Mouse (Mus musculus) E14TG2a.4 (cell line): Measurements from ENCODE around the gene Stard10.

Experiments used
- H3K27me3 ChIP-seq: 2 replicates; pipeline ENCODE4 v1.6.1; 2014; ENCODE audit warnings: low read length, control low read depth; ENCODE audit not compliant: insufficient read depth
- H3K36me3 ChIP-seq: 2 replicates; pipeline ENCODE4 v1.6.1; 2014; ENCODE audit warnings: low read length, control low read depth; ENCODE audit not compliant: insufficient read depth
- H3K4me1 ChIP-seq: replicated peaks from 2 replicates; pipeline ENCODE4 v1.6.1; 2014; ENCODE audit warnings: low read depth, low read length, control low read depth
- H3K4me3 ChIP-seq: replicated peaks from 2 replicates; pipeline ENCODE4 v1.5.1; 2014; ENCODE audit warnings: mild to moderate bottlenecking, low read length
- H3K9me3 ChIP-seq: 2 replicates; pipeline ENCODE4 v1.6.1; 2014; ENCODE audit warnings: low read length, control low read depth
- CTCF ChIP-seq: conservative IDR thresholded peaks from 2 replicates; pipeline ENCODE4 v1.5.1; 2014; ENCODE audit warnings: low read length
- NANOG ChIP-seq: IDR thresholded peaks from 2 replicates; pipeline ENCODE4 v1.6.1; 2014; ENCODE audit warnings: borderline replicate concordance, low read length, mixed read lengths
- POU5F1 ChIP-seq: IDR thresholded peaks from 2 replicates; pipeline ENCODE4 v1.6.1; 2014; ENCODE audit warnings: low read length, borderline replicate concordance

The Stard10 gene

DNA sequence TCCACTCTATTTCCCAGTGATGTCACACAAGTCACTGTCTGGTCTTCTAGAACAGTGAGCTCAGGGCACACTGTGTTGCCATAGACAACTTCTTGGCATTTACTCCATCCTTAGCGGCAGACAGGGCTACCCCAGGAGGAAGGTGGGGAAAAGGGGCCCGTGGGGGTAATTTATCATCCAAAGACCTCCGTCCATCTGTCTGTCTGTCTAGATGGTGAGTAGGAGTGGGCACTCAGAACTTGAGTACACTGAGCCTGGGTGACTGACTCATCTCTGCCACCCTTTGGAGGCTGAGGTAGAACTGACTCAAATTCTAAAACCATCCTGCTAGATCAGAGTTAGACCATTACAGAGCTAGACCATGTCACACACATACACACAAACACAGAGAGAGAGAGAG is at the start of gene Stard10:
Stard10 (plus strand) TSS at position 73 of the 400 bp plus-strand sequence.
- Histone ChIP-seq H3K4me1 (peaks cover 22% of the 10 kb centered on the region), H3K9me3 (no peaks in the 10 kb centered on the region), H3K4me3 (no peak within 1 kb of the TSS), H3K27me3 (peaks cover 47% of the 10 kb centered on the region), H3K36me3 (no peaks in the 10 kb centered on the region)
- no peak for TF ChIP-seq CTCF
- no peak for TF ChIP-seq POU5F1
- no peak for TF ChIP-seq NANOG

DNA sequence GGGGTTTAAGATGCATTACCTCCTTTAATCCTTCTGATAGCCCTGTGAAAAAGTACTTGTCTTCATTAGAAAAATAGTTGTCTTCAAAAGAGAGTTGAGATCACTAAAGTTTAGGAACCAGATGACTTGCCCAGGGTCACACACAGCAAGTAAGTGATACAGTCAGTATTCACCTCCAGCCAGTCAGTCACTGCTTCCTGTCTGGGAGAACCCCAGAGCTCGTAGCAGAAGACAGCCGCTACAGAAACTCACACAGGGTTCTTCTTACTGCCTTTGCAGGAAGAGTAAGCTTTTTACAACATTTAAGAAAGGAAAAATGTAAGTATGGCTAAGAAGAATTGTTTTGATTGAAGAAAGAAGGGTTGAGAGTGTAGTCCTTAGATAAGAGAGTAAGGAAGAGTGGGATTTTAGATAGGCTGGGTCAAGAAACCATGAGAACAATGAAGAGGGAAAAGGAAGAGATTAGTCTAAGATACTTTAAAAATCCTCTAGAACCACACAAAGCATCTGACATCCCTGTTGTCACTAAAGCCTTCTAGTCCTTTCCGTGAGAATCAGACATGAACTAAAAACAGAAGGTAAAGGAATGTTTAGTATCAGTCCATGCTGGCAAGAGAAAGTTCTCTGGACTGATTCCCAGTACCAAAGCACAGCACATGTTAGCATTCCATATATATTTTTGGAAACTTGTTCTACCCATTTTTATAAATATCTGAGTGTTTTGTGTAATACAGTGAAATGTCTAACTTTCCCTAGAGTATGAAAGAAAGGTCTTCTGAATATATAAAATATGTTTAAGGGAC is 49.2 kb upstream of the Stard10 start:
- no peaks in the 10 kb centered on the region for H3K27me3 ChIP-seq
- no peaks in the 10 kb centered on the region for H3K9me3 ChIP-seq
- H3K36me3 ChIP-seq = peaks cover 11% of the 10 kb centered on the region
- no peak overlapping the region for H3K4me3 ChIP-seq
- TF ChIP-seq NANOG (no peak), CTCF (no peak), POU5F1 (no peak)
- no peaks in the 10 kb centered on the region for H3K4me1 ChIP-seq

DNA sequence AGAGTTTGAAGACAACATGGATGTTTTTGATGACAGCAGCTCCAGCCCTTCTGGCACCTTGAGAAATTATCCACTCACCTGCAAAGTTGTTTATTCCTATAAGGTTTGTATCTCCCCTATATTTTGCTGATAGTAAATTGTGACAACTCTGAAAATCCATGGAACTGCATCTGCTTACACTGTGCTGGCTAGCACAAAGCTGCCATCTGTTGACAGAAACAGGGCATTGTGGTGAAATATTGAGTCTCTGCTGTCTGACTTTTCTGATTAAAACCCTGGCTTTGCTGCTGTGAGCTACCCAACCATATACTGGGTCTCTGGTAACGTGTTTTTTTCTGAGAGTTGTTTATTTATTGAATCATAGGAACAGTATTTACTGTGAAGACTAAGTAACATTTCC is 45.3 kb upstream of the Stard10 start:
- Histone ChIP-seq H3K4me3 (no peak overlapping the region), H3K9me3 (no peaks in the 10 kb centered on the region), H3K27me3 (no peaks in the 10 kb centered on the region), H3K4me1 (no peaks in the 10 kb centered on the region), H3K36me3 (peaks cover 22% of the 10 kb centered on the region)
- TF ChIP-seq NANOG (no peak), POU5F1 (no peak), CTCF (no peak)

DNA sequence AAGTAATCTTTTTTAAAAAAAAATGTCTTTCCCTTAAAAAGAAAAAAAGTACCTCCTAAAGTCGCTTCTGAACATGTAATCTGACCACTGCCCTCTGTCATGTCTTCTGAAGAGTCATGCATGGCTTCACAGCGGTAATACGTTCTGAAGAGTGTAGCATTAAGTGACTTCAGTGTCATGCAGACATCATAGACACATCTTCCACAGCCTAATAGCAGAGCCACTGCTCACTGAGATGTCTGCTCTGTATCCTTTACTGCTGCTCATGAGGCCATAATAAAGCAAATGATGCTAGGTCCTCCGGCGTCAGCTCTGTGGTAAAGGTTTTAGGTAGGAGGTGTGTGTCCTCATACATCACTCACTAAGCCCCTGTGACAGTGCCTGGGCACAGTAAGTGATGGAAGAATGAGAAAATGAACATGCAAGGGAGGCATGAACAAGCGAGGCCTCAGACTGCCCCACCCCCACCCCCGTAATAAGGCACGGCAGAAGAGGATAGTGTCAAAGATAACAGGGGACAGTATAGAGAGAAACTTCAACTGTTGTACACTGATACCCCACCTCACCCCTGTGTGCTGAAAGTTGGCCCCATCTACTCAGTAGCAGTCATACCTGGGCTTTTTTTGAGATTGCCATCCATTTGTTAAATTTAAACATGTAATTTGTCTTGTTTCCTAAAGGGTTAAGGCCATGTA is 44.3 kb upstream of the Stard10 start:
- H3K9me3 ChIP-seq = no peaks in the 10 kb centered on the region
- no peak overlapping the region for H3K4me3 ChIP-seq
- H3K27me3 ChIP-seq = no peaks in the 10 kb centered on the region
- no peaks in the 10 kb centered on the region for H3K4me1 ChIP-seq
- TF ChIP-seq POU5F1 (no peak), NANOG (no peak), CTCF (no peak)
- peaks cover 32% of the 10 kb centered on the region for H3K36me3 ChIP-seq

DNA sequence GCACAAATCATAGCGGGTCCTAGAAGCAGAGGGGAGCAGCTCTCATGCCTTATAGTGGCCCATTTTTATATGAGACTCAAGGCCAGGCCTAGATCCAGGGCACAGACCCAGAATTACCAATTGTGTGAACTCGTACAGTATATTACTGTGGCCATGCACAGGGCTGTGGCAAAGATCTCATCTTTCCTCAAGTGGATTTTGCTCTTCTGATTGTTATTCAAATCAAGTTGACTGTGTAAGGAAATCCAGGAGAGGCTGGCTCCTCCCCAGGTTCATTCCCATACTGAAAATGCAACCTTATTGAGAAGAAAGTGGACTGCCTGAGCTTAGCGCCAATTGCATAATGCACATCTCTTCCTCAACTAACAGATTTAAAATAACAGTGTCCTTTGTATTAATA is 34.2 kb upstream of the Stard10 start:
- TF ChIP-seq POU5F1 = no peak
- no peak for TF ChIP-seq CTCF
- no peak for TF ChIP-seq NANOG
- no peaks in the 10 kb centered on the region for H3K9me3 ChIP-seq
- peaks cover 42% of the 10 kb centered on the region for H3K36me3 ChIP-seq
- H3K4me1 ChIP-seq = peaks cover 23% of the 10 kb centered on the region
- 0 out of 2 replicates have a peak overlapping the region, but pooled peaks have one; percentile 32 for H3K4me3 ChIP-seq
- H3K27me3 ChIP-seq = no peaks in the 10 kb centered on the region

DNA sequence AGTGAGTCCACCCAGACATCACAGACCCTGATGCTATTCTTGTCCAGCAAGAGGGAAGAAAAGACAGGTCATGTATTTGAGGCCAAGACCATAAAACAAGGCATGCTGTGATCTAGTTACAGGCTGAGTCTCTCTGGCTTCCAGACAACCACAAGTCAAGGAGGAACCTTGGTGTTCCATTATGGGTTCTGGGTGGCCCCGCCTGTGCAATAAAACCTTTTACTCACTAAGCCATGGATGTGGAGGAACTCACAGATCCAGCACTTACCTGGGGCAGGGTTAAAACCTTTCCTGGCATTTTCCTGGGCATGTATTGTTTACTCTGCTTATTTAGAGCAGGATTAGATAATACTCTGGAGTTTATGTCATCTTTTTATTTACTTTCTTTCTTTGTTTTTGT is 32.4 kb upstream of the Stard10 start:
- no peaks in the 10 kb centered on the region for H3K27me3 ChIP-seq
- H3K4me1 ChIP-seq = peaks cover 23% of the 10 kb centered on the region
- H3K36me3 ChIP-seq = peaks cover 43% of the 10 kb centered on the region
- no peak for TF ChIP-seq CTCF
- no peak for TF ChIP-seq NANOG
- TF ChIP-seq POU5F1 = no peak
- H3K9me3 ChIP-seq = no peaks in the 10 kb centered on the region
- no peak overlapping the region for H3K4me3 ChIP-seq

DNA sequence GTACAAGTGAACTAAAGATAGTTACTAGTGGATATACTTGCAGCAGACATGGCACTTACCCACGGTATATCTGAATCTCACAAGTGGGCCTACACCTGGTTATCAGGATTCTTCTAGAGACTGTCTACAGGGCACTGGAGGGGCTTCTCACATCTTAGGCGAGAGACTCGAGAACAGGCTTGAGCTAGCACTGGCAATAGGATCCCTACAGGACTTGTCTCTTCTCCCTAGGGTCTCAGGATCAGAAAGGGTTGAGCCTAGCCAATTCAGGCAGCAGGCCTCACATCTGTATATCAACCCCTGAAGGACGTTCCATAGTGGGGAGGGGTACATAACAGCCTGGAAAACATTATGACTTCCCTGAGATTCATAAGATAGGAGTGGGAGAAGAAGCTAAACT is 30.0 kb upstream of the Stard10 start:
- Histone ChIP-seq H3K27me3 (no peaks in the 10 kb centered on the region), H3K4me1 (peaks cover 15% of the 10 kb centered on the region), H3K9me3 (no peaks in the 10 kb centered on the region), H3K4me3 (no peak overlapping the region), H3K36me3 (peaks cover 56% of the 10 kb centered on the region)
- TF ChIP-seq POU5F1 (no peak), NANOG (no peak), CTCF (no peak)

DNA sequence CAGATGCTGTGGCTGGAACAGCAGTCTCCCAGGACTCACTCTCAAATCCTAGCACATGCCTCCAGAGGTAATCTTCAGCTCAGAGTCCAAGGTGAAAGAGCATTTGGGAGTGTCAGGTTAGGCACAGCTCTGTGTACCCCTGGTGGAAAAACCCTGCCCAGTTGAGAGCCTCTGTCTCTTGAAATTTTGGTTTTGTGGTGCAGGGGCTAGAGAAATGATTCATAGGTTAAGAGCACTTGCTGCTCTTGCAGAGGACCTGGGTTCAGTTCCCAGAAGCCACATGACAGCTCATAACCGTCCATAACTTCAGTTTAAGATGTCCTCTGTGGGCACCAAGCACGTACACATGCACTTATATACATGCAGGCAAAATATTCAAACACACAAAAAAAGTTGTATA is 29.1 kb upstream of the Stard10 start:
- Histone ChIP-seq H3K4me3 (no peak overlapping the region), H3K4me1 (peaks cover 6% of the 10 kb centered on the region), H3K9me3 (no peaks in the 10 kb centered on the region), H3K27me3 (no peaks in the 10 kb centered on the region), H3K36me3 (peaks cover 56% of the 10 kb centered on the region)
- no peak for TF ChIP-seq CTCF
- TF ChIP-seq NANOG = no peak
- TF ChIP-seq POU5F1 = no peak
